Mouse (Mus musculus) neural tube, postnatal 0 days (tissue): ENCODE results near the gene Casp8ap2. TPM values are rescaled to one million over a fixed set of nuclear protein-coding genes. Genes with fewer than 3 reads are reported as not detected.

ENCODE experiments used
- polyA plus RNA-seq: library from polyadenylated mRNA; unstranded; fragments of >200 nt; fragmentation: Nextera tagmentation; extraction: Ambion mirVana; gene quantifications from 2 replicates; pipeline ENCODE4 v1.2.1, GENCODE M21; 2015

The Casp8ap2 gene
- 30.0 and 32.8 TPM in 2 replicates for polyA plus RNA-seq

GRCm38 (mm10) chr4:32615034-32615881 is at the start of gene Casp8ap2:
Gene Casp8ap2, plus strand, starts transcription at chr4:32615451.

GRCm38 (mm10) chr4:32602660-32603059 is 12.6 kb upstream of the Casp8ap2 start, which contains the start of gene Gja10:
Gene Gja10, minus strand, starts transcription at chr4:32602760.

GRCm38 (mm10) chr4:32656918-32657662 is 41.8 kb downstream of the Casp8ap2 start, which contains the start of gene Mdn1:
Gene Mdn1, plus strand, starts transcription at chr4:32657119.

Other genes with a start within 250 kb of the Casp8ap2 start
- gene Gja10, start 12.7 kb upstream of the Casp8ap2 start, polyA plus RNA-seq = 0.11 TPM in 1 of 2 replicates, not detected in the other
- 10.0 and 11.5 TPM in 2 replicates for gene Mdn1, start 41.7 kb downstream of the Casp8ap2 start, polyA plus RNA-seq
- 106 and 114 TPM in 2 replicates for gene Lyrm2, start 184.8 kb downstream of the Casp8ap2 start, polyA plus RNA-seq